Mouse (Mus musculus): ENCODE measurements around the gene Fbxo33.
"Not testable (repeated sequence)": the region's sequence is repeated elsewhere in the genome, so short reads cannot be mapped to it uniquely, and the experiment has no call there.

Gene Fbxo33

DNA sequence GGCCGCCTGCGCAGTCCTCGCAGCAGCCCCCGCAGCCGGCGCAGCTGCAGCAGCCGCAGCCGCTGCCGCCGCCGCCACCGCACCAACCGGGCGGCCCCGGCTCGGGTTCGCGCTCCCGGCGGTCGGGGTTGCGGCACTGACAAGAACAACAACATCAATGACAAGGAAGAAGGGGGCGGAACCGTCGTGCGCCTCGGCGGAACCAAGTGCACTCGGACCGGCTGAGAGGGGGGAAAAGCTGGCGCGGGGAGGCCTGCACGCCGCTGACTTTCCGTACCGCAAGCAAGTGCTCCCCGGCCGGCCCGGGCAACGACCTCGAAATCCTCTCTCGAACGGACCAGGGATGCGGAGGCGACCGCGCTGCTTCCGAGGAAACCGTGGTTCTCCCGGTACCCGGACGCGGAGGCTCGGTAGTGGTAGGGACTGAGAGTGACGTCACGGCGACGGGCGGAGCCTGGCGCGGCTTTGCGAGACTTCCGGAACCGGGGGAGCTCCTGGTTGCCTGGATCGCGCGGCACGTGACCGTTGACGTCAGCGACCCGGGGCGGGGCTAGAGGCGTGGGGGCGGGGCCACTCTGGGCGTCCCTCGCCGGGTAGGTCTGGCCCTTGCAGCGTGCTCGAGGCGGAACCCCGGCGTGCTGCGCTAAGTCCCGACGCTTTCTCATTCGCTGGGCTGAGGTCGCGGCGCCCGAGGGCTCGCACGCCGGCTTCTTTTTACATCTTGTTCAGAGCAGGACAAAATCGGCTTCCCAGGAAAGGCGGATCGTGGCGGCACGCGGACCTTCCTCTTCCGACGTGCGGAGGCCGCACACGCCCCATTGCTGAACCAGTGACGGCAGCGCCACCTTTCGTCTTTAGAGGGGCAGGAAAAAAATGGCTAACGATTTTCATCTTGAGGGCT, at the start of gene Fbxo33:
Gene Fbxo33 (minus strand): TSS at position 401 of the 901 bp plus-strand sequence.
- DNase-seq, result peak; percentile 98

GRCm38 (mm10) chr12:59265942-59266231, 46.4 kb upstream of the Fbxo33 start:
- no peak for DNase-seq

DNA sequence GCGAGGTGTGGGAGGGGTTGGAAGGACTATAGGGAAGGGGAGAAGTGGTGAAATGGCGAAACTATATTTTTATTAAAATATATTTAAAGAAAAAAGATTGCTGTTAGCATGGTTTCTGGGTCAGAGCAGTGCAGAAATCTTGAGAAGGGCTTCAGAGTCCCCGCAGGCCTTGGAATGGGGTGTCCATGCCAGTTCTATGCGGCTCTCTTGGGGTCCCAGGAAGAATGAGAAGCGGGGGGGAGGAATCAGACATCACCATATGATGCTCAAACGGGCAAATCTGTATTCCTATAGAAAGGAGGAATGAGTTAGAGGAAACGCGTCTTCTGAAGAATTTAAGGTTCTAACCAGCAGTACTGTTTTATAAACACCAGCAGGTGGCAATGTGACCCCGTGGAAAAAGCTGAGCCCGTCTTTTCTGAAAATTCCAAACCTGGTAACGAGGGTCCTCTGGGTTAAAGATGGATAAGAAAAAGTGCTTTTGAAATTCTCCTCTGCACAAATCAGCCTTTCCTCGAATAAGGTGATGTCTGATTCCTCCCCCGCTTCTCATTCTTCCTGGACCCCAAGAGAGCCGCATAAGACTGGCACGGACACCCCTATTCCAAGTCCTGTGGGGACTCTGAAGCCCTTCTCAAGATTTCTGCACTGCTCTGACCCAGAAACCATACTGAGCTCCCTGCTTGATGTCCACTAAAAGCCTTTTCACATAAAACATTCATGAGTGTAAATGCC, 45.8 kb upstream of the Fbxo33 start:
- peak; percentile 6 for DNase-seq

DNA sequence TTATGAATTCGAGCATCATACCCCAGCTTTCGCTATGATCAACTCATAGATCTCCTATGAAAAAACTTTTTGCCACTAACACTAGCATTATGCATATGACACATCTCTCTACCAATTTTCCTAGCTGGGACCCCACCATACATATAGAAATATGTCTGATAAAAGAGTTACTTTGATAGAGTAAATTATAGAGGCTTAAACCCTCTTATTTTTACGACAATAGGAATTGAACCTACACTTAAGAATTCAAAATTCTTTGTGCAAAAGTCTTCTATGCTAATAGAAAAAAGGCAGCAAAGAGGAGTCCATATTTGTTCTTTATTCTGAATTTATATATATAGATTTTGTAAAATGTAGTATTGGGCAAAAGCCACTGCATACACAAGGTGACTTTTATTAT, 43.3 kb upstream of the Fbxo33 start:
- DNase-seq, result no peak

- DNase-seq, result no peak
These were observed 41.3 kb upstream of the Fbxo33 start for GRCm38 (mm10) chr12:59260798-59261197.

- no peak for DNase-seq
These were observed 40.8 kb upstream of the Fbxo33 start for GRCm38 (mm10) chr12:59260362-59260761.

- DNase-seq, result no peak
These were observed 39.5 kb upstream of the Fbxo33 start for GRCm38 (mm10) chr12:59259015-59259414.

DNA sequence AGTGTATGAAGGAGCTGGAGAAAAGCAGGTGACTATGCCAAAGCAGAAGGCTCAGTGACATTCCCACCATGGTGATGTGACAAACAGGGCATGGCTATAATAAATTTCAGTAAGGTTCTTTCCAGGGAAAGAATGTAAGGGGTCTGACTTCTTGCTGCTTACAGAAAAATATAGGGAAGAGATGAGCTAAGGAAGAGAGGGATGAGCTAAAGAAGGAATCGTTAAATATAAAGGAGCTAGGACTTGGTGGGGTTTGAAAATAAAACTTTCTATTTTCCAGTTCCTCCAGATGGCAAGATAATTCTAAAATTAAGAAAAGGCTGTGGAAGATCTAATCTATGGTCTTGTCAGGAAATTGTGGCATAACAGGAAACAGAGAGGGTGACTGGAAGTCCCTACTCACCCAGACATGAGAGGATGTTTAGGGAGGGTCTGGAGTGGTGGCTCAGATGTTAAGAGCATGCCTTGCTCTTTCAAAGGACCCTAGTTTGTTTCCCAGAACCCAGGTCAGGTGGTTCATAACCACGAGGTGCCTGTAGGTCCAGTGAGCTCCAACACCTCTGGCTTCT, 30.8 kb upstream of the Fbxo33 start:
- no peak for DNase-seq

DNA sequence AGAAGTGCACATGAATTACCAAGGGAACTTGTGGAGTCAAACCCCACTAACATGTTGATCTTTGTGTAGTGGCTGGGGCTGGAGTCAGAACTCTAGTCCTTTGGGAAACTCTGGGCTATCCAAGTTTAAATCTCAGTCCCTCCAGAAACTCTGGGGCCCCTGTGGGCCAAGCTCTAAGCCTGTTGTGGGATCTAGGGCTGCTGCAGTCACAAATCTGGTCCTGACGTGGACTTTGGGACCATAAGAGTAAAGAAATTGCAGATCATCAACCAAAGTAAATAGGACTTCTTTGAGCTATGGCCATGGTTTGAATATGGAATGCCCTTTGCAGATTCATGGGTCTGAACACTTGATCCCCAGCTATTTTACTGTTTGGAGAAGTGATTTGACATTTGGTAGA, 29.4 kb upstream of the Fbxo33 start:
- no peak for DNase-seq

DNA sequence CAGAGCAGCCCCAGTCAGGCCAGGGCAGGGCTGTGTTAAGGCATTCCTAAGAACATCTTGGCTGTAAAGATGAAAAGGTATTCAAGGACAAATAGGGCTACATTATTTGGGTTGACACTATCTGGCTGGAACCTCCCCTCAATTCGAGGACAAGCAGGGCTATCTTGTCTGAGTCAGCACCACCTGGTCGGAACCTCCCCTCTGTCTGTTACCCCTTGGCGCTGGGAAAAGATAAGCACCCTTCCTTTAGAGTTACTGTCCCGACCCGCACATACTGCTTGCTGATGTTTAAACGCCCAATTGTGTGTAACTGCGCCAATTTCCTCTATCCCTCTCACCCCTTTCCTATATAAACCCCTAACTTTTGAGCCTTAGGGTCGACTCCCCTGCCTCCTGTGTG, 21.5 kb upstream of the Fbxo33 start:
- DNase-seq, result not testable (repeated sequence)

- no peak for DNase-seq
These were observed 18.9 kb upstream of the Fbxo33 start for GRCm38 (mm10) chr12:59238434-59238833.

DNA sequence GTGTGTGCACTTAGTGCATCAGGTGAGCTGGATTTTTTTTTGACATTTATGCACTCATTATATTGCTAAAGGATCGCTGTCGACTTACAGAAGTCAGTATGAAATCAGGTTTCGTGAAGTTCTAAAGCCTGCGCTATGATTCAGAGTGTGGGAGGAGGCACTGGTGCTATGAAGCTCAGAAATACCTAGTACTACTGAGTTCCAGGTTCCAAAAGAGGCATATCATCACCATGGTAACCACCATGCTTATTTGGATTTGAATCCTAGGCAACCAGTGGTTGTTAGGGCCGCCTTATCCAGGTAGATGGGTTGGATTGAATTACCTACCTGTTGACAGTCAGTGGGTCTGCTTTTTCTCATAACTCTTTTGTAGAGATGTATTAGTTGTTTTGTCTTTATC, 8.9 kb upstream of the Fbxo33 start:
- no peak for DNase-seq

DNA sequence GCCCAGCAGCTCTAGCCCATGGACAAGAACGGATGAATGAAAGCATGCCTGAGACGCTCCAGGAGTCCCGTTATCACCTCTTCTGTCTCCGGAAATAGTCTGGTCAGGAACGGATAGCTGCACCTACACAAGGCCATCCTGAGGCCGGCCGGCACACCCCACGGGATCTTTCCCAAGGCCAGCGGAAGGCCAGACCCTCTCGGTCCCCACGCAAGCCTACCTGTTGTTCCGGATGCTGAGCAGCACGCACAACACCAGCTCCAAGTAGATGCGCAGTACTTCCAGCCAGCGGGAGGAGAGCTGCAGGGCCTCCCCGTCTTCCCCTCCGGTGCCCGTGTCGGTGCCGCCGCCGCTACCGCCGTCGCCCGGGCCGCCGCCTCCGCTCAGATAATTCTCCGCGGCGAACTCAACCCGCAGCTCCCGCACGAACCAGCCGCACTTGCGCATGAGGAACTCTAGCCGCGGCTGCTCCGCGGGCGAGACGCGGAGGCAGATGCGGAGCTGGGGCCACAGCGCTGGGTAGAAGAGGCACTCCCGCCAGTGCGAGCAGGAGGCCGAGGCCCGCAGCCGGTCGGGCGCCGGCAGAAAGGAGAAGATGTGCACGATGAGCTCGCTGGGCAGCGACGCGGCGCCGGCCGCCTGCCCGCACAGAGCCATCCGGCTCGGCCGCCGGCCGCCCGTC, 744 bp downstream of the Fbxo33 start:
- peak; percentile 28 for DNase-seq

- DNase-seq, result no peak
These were observed 2.2 kb downstream of the Fbxo33 start for GRCm38 (mm10) chr12:59217331-59217730.

- no peak for DNase-seq
These were observed 2.8 kb downstream of the Fbxo33 start for GRCm38 (mm10) chr12:59216676-59217266.

DNA sequence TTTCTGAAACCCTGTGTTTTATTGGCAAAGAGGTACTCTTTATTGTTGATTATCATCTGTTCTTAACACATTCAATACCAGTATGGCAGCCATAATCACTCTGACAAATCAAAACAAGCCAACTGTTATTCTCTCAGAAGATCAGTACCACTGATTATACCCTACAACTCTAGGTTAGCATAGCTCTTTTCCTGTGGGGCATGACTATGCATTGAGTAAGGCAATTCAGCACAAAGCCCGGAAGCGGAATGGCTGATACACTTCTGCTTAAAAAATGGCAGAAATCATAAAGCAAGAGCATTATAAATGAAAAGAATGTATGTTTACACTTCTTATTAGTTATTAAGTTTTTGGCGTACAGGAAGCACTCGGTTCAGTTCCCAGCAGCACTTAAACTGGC, 3.3 kb downstream of the Fbxo33 start:
- no peak for DNase-seq

GRCm38 (mm10) chr12:59207814-59208213, 11.7 kb downstream of the Fbxo33 start:
- no peak for DNase-seq

GRCm38 (mm10) chr12:59207000-59207390, 12.5 kb downstream of the Fbxo33 start:
- DNase-seq, result no peak

GRCm38 (mm10) chr12:59206208-59206999, 13.1 kb downstream of the Fbxo33 start:
- DNase-seq, result no peak

- no peak for DNase-seq
These were observed 14.0 kb downstream of the Fbxo33 start for GRCm38 (mm10) chr12:59205571-59205970.

- no peak for DNase-seq
These were observed 20.2 kb downstream of the Fbxo33 start for GRCm38 (mm10) chr12:59199361-59199760.

- no peak for DNase-seq
These were observed 20.8 kb downstream of the Fbxo33 start for GRCm38 (mm10) chr12:59198750-59199149.
